Mouse (Mus musculus) monocyte, adult 2 months (primary cell): Measurements from ENCODE around the gene Irgc1.

Experiments used
- DNase-seq, 2 experiments: peaks; one replicate each; pipeline ENCODE4 v3.0.0; 2022; ENCODE audit warnings: low spot score in 2 of 2, low read depth in 1 of 2

The Irgc1 gene

GRCm38 (mm10) chr7:24439191-24439590 is 12.9 kb downstream of the Irgc1 start:
- no peak for DNase-seq

GRCm38 (mm10) chr7:24437981-24438380 is 14.1 kb downstream of the Irgc1 start:
- no peak for DNase-seq

DNA sequence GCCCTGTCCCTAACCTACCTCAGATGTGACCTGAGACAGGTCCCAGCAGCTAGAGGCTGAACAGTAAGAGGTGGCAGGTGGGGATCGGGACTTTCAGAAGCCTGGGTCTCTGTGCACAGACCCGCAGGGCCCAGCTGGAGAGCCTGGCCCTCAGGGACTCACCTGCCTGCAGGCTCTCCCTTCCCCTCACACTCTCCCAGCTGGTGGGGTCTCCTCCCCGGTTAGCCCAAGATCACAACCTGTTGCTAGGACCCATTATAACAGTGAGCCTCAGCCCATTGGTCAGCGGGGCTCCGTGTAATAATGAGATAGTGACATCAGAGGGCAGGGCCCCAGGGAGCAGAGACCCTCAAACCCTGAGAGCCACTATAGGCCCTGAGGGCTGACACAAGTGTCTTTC is 16.8 kb downstream of the Irgc1 start:
- no peak for DNase-seq

DNA sequence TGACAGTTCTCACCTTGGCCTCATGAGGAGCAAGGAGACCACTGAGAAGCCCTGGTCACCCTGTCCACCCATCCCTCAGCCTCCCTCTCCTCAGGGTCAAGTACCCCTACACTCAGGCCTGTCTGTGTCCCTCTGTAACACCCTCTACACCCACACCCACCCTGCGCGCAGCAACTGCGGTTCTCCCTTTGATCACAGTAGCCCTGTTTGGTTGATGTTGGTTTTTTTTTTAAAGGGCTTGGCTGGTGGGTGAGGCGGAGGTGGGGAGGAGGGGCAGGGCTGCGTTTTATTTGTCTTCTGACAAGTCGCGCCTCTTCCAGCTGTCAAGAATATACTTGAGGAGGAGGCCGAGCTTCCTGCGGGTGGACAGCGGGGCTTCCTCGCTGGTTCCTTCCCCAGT is 20.4 kb downstream of the Irgc1 start:
- no peak for DNase-seq

- no peak for DNase-seq
Observed at GRCm38 (mm10) chr7:24430551-24431345, 21.3 kb downstream of the Irgc1 start.

GRCm38 (mm10) chr7:24429413-24430112 is 22.5 kb downstream of the Irgc1 start:
- DNase-seq, result no peak

DNA sequence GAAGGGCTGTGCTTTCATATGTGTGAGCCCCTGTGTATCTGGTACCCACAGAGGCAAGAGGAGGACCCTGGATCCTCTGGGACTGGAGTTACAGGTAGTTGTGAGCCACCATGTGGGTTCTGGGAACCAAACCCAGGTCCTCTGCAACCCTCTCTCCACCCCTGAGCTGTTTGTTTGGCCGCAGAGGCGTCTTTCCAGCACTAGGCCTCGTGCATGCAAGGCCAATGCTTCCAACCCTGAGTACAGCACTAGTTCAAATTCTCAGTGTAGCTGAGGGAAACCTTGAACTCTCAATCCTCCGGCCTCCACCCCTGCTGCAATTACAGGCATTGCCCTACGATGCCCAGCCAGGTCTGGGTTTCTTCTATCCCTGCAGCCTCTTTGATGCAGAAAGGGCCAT is 23.4 kb downstream of the Irgc1 start:
- DNase-seq, result no peak

- DNase-seq, result no peak
Observed at GRCm38 (mm10) chr7:24427168-24427567, 24.9 kb downstream of the Irgc1 start.

- no peak for DNase-seq
Observed at GRCm38 (mm10) chr7:24425919-24426318, 26.2 kb downstream of the Irgc1 start.

DNA sequence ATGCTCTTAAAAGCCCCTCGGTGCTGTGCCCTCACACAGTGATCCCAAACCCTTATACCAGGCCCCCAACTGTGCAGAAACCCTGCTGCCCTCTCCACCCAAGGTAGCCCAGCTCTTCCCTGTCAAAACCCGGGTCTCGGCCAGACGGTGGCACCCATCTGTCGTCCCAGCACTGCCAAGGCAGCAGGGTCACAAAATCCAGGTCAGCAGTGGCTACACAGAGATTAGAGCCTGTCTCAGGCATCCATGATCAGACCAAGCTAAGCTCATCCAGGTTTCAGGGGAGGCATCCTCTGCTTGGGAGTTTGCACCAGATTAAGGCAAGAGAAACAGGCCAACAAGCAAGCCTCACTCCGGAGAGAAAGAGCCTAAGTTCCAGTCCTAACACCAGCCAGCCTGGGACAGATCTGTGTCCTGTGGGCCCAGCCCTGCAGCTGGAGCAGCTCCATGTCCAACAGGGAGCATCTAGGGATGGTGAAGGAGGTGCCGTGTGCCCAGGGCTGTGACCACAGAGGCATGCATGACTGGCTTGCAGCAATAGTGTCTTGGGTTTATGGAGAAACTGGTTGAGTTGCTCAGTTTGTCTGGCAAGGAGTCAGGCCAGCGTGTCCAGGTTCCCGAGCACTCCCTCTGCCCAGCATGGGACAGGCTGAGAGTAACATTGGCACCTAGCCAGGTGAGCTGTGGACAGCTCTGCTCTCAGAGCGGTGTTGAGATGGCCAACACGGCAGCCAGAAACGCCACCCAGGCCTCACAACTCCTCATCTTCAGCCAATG is 28.0 kb downstream of the Irgc1 start:
- DNase-seq, result no peak

DNA sequence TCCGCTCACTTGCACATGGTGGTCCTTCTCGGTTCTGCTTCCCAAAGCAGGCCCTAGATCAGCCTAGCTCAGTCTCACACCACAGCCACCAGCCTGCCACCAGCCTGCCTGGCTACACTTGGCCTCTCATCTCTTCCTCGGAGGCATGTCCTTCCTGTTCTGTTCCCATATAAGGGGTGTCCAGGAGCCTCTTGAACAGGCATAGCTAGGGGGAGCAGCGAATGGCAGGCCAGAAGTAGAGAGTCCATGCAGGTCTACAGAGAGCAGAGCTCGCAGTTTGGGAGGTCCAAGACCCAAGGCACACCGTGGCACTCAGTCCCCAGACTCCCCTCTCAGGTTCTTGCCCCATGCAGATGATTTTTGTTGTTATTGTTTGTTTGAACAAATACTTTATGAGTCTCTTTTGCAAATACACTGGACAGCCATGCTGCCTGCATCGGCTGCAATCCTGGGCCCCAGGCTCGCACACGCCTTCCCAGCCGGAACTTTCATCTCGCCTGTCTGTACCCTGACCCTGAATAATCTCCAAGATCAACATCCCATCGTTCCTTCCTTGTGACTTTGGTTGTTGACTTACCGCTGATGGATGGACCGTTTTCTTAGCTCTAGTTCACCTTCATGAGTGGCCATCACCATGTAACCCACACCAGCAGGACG is 28.9 kb downstream of the Irgc1 start:
- no peak for DNase-seq

DNA sequence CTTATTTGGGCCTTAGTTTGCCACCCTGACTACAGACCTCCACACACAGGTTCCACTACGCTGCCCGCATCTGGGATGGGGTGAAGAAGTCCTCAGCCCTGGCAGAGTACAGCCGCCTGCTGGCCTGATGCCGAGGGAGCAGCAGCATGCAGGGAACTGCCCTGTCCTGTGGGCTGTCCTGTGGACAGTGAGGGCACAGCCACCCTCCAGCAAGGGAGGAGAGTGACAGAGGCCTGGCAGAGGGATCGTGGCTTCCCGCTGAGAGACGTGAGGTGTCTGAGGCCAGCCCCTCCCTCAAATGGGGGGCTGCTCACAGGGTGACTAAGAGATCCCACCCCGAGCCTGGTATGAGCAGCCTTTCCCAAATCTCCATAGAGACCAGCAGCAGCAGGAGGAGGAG is 29.8 kb downstream of the Irgc1 start:
- DNase-seq, result no peak

- no peak for DNase-seq
Observed at GRCm38 (mm10) chr7:24421648-24422047, 30.4 kb downstream of the Irgc1 start.

GRCm38 (mm10) chr7:24419579-24419978 is 32.5 kb downstream of the Irgc1 start:
- DNase-seq, result no peak

- no peak for DNase-seq
Observed at GRCm38 (mm10) chr7:24415261-24415660, 36.8 kb downstream of the Irgc1 start.

- no peak for DNase-seq
Observed at GRCm38 (mm10) chr7:24413630-24414029, 38.5 kb downstream of the Irgc1 start.

DNA sequence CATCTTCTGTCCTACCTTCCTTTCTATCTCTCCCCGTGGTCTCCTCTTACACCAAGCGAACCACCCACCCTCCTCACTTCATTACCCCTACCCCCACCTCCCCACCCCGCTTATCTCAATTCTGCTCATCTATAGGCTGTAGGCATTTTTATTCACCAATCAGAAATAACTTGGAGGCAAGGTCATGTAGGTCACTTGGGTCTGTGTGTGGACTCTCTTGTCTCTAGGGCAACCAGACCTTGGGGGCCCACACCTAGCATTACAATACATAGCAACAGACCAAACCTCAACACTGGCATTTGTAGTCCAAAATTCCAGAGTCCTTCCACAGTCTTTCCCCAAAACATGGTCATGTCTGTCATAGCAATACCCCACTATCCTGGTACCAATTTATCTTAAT is 41.3 kb downstream of the Irgc1 start:
- no peak for DNase-seq

- no peak for DNase-seq
Observed at GRCm38 (mm10) chr7:24410123-24410522, 42.0 kb downstream of the Irgc1 start.

- no peak for DNase-seq
Observed at GRCm38 (mm10) chr7:24408186-24408585, 43.9 kb downstream of the Irgc1 start.

DNA sequence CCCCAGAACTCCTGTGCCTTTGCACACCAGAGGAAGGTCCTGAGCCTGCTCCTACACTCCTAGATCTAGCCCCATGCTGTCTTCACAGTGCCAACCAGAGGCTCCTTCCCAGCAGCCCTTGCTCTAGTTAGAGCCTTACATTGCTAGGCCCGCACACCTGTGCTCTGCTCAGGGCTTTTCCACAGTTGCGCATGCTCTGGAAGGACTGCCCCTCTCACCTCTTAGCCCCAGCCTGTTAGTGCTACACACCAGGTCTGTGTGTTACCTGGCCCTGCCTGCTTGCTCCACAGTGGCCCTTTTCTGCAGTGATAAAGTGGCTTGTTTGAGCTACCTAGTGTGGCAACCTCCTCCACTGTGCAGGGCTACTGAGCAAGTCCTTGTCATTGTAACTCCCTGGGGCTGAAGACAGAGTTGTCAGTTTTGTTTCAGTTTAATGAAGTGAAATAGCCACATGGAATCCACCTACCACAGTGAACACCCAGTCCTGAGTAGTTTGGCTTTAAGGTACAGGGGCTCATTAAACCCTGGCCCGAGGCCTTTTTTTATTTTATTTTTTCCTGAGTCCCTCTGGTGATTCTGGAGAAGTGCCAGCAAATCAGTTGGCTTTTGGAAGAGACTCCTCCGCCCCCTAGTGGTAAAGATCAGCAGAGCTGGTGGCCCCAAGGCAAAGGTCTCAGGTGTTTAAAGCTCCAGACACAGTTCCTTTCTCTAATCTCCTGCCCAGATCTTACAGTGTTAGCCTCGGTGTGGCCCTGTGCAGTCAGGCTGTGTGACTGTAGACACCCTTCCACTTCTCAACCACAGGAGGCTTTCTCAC is 45.4 kb downstream of the Irgc1 start:
- peak in 1 of 2 experiments; percentile 37 for DNase-seq

DNA sequence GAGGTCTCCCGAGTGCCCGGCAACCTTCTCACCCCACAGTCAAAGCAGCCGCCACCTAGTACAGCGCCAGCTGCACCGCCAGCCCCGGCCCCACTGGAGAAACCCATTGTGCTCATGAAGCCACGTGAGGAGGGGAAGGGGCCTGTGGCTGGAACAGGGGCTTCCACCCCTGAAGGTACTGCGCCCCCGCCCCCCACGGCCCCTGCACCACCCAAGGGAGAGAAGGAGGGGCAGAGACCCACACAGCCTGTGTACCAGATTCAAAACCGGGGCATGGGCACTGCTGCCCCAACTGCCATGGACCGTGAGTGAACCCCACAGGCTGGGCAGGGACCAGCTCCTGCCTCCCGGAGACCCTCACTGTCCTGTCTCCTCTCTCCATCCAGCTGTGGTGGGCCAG is 46.4 kb downstream of the Irgc1 start:
- no peak for DNase-seq
